Mouse (Mus musculus) bone marrow macrophage, adult 2 months (primary cell): ENCODE measurements around the gene Iqsec1.

ENCODE experiments used
- CTCF ChIP-seq: IDR thresholded peaks from 2 replicates; pipeline ENCODE4 v1.5.1; 2012; ENCODE audit warnings: low read depth, mild to moderate bottlenecking, low read length, moderate library complexity
- POLR2A ChIP-seq: IDR thresholded peaks from 2 replicates; pipeline ENCODE4 v1.6.1; 2012; ENCODE audit warnings: mild to moderate bottlenecking, low read depth, low read length, borderline replicate concordance

DNA sequence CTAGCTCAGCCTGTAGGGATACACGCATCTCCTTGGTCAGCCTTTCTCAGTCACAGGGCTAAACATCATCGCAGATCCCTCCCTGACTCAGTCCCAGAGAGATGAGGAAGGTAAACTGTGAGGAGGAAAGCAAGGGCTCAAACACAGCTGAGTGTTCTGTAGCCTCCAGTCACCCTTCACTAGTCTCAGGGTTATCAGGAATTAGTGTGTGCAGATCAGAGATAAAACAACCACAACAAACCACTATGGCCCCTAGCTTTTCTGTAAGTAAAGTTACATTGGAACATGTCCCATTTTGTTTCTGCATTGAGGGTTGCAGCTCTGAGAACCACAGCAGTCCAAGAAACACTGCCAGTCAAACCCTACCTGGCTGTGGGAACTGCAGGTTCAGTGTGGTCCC, 148.5 kb downstream of the Iqsec1 start:
- TF ChIP-seq POLR2A = no peak
- no peak for TF ChIP-seq CTCF
